Mouse (Mus musculus): Measurements from ENCODE around the gene Pafah1b1.

The Pafah1b1 gene

GRCm38 (mm10) chr11:74627481-74627880 lies 97.0 kb downstream of the Pafah1b1 start:
- TF ChIP-seq GATA4 (IDR thresholded peaks at IDR 0.05; ENCODE audit: insufficient replicate concordance, low read length) = no peak

- TF ChIP-seq GATA4 (IDR thresholded peaks at IDR 0.05; ENCODE audit: insufficient replicate concordance, low read length) = no peak
Observed at GRCm38 (mm10) chr11:74625333-74625732, 99.1 kb downstream of the Pafah1b1 start.
